ENCODE assay signal across 9 mouse cellular contexts in the genomic region with DNA sequence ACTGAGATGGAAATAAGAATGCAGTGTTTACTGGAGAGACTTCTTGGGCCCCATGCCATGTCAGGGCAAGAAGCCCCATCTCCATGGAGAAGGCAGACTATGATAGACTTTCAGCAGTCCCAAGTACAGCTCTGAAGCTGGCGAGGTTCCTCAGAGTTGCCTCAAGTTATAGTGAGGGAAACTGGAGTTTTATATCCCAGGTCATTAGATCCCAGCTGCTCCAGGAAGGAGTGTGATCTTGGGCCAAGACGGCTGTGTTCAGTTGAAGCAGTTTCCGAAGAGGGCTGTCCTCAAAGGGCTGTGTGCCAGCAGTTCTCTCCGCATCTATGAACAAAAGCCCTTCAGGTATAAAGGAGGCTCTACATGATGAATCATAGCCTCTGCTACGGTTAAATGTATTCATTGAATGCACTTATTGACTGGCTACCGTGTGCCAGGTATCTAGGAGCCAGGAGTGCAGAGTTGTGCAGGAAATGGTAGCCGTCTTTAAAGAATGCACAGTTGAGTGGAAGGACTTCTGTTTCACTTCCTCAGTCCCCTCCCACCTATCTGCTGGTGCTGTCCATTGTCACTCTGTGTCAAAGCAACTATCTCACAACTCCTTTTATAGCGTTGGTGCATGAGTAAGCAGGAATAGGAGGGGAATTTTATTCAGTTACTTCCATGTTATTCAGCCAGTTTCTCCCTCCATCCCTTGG. TPM values are rescaled to one million over a fixed set of nuclear protein-coding genes. Genes with fewer than 3 reads are reported as not detected.
A peak's percentile ranks its signal among the peaks of the same experiment; 100 is the strongest.
DNase-seq lines count a peak whose midpoint lies in the region; ATAC-seq and TF ChIP-seq lines count a peak whose summit lies in the region.
"Had no signal": no experiment of that assay in that cellular context is flagged by ENCODE, and none has a peak within 500 bp of the region (broad histone marks: within the 10 kb centered on the region; RNA-seq: fewer than 3 reads in every experiment).

No protein-coding gene starts in this region.

- H3K9ac ChIP-seq in midbrain, embryonic 14.5 days (replicated peaks; ENCODE audit: low read length), result no peak overlapping the region

- TF ChIP-seq CTCF in lung, adult 2 months (IDR thresholded peaks at IDR 0.05; ENCODE audit: insufficient read depth, low read length), result no peak

- TF ChIP-seq POLR2A in lung, adult 2 months (IDR thresholded peaks at IDR 0.05; ENCODE audit: borderline replicate concordance, extremely low read depth, low read depth, low read length), result no peak

- DNase-seq in heart, adult 11 months, result peak; percentile 93
- DNase-seq in heart, embryonic 10.5 days (ENCODE audit: low spot score), result no peak
- DNase-seq in A20 (ENCODE audit: low read depth, low spot score), result peak; percentile 55
- peak; percentile 47 for DNase-seq in gastrocnemius, postnatal 14 days
- peak; percentile 11 for DNase-seq in lung, adult 2 months
- no peak for DNase-seq in embryo, embryonic 10.5 days (ENCODE audit: low spot score)
- no peak for DNase-seq in midbrain, embryonic 14.5 days
- no peak for DNase-seq in Muller cell, postnatal 12 days (ENCODE audit: inconsistent ontology term)

- 65% methylated on average over 8 of the region's 8 CpGs for WGBS in heart, embryonic 10.5 days
- 25% methylated on average over 8 of the region's 8 CpGs for WGBS in lung, adult 2 months
- WGBS in midbrain, embryonic 14.5 days, result 76% methylated on average over 8 of the region's 8 CpGs

- peaks cover 7% of the 10 kb centered on the region; the same call in 1 of the 2 replicates for H3K36me3 ChIP-seq in heart, embryonic 10.5 days
- H3K36me3 ChIP-seq in midbrain, embryonic 14.5 days (ENCODE audit: control insufficient read depth, insufficient read depth, low read length), result no peaks in the 10 kb centered on the region

- peaks cover 13% of the 10 kb centered on the region for H3K4me1 ChIP-seq in heart, embryonic 10.5 days
- peaks cover 11% of the 10 kb centered on the region for H3K4me1 ChIP-seq in lung, adult 2 months (ENCODE audit: control insufficient read depth, insufficient read depth, low read length)
- no peaks in the 10 kb centered on the region for H3K4me1 ChIP-seq in midbrain, embryonic 14.5 days (ENCODE audit: control insufficient read depth, insufficient read depth, low read length)

- H3K9me3 ChIP-seq in heart, embryonic 10.5 days, result no peaks in the 10 kb centered on the region
- H3K9me3 ChIP-seq in midbrain, embryonic 14.5 days (ENCODE audit: control insufficient read depth, low read length), result no peaks in the 10 kb centered on the region

- H3K4me2 ChIP-seq in midbrain, embryonic 14.5 days (ENCODE audit: low read length), result no peak overlapping the region

- no peak for ATAC-seq in midbrain, embryonic 14.5 days (ENCODE audit: low FRiP score, low TSS enrichment)
- ATAC-seq: inflammation-experienced regulatory T-cells, adult 6 months had no signal

- intact Hi-C loops in gastrocnemius, postnatal 14 days (cut with DNase I; ENCODE audit: low total_unique reads), result no loop called here

- no peaks in the 10 kb centered on the region for H3K27me3 ChIP-seq in heart, embryonic 10.5 days (ENCODE audit: insufficient read depth, poor library complexity, severe bottlenecking)
- no peaks in the 10 kb centered on the region; the same call in 1 of the 2 replicates for H3K27me3 ChIP-seq in midbrain, embryonic 14.5 days (ENCODE audit: control insufficient read depth, insufficient read depth, low read length)

- H3K4me3 ChIP-seq in heart, embryonic 10.5 days, result no peak overlapping the region
- no peak overlapping the region for H3K4me3 ChIP-seq in lung, adult 2 months (replicated peaks; ENCODE audit: extremely low read depth, low read depth, low read length)
- H3K4me3 ChIP-seq in midbrain, embryonic 14.5 days (replicated peaks; ENCODE audit: low read depth, low read length), result no peak overlapping the region

- H3K27ac ChIP-seq in heart, embryonic 10.5 days, result no peak overlapping the region
- no peak overlapping the region for H3K27ac ChIP-seq in midbrain, embryonic 14.5 days (replicated peaks; ENCODE audit: low read depth, low read length)

RNA-seq across cellular contexts. Expression of gene Fam185a, which starts 16.2 kb away (rescaled TPM):
- polyA plus RNA-seq in heart, embryonic 10.5 days (2016; fragmentation: Nextera tagmentation; extraction: Ambion mirVana), result 8.6 and 10.3 TPM in 2 replicates
- total RNA-seq in gastrocnemius, postnatal 14 days (2021), result 1 to 10 TPM; 5.9 to 6.5 TPM
- polyA plus RNA-seq in lung, adult 2 months (2012; rRNA removed), result 1.2 TPM in 2 replicates
- 7.9 and 8.4 TPM in 2 replicates for polyA plus RNA-seq in midbrain, embryonic 14.5 days (2014; fragmentation: Nextera tagmentation; extraction: Ambion mirVana)

RNA-seq across cellular contexts. Expression of gene Ccdc146, which starts 16.5 kb away (rescaled TPM):
- polyA plus RNA-seq in heart, embryonic 10.5 days (2016; fragmentation: Nextera tagmentation; extraction: Ambion mirVana), result 1.3 and 2.2 TPM in 2 replicates
- 1 to 10 TPM; 1.5 to 1.6 TPM for total RNA-seq in gastrocnemius, postnatal 14 days (2021)
- 0.97 and 1.3 TPM in 2 replicates for polyA plus RNA-seq in lung, adult 2 months (2012; rRNA removed)
- polyA plus RNA-seq in midbrain, embryonic 14.5 days (2014; fragmentation: Nextera tagmentation; extraction: Ambion mirVana), result 0.07 and 0.36 TPM in 2 replicates

Comparison
In these comparisons a context has a peak if more than half of its experiments do, and no peak if none do; other contexts are left out.
1. DNase-seq: peak in heart, adult 11 months (single experiment), A20 (single experiment), gastrocnemius, postnatal 14 days (single experiment) and lung, adult 2 months (single experiment); none in heart, embryonic 10.5 days (single experiment), embryo, embryonic 10.5 days (single experiment), midbrain, embryonic 14.5 days (single experiment) and Muller cell, postnatal 12 days (single experiment).